Mouse (Mus musculus) ovary, postnatal 36 days (tissue): ENCODE data around the gene Snx5.

Source experiments
- DNase-seq: peaks from one replicate; pipeline ENCODE4 v3.0.0; 2022; ENCODE audit warnings: low spot score, mixed read lengths

The Snx5 gene

GRCm38 (mm10) chr2:144228521-144229346 is 42.0 kb downstream of the Snx5 start:
- no peak for DNase-seq

- DNase-seq, result no peak
Measured at GRCm38 (mm10) chr2:144226906-144227586, 43.7 kb downstream of the Snx5 start.

DNA sequence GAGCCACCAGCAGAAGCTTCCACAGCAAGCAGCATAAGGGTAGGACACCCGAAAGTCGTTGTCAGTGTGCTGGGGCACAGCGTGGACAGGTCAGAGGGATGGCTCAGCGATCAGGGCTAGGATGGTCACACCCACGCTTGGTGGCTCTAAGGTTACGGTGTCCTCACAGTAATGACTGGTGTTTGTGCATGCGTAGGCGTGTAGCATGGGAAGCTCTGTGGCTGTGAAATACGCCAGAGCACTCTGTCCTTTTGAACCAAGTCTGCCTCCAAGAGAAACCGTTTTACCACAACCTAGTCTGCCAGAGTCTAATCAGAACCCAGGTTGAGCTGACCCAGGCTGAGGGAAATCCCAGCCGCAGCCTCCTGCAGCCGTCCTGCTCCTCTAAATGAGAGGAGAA is 46.4 kb downstream of the Snx5 start:
- DNase-seq, result peak; percentile 60

DNA sequence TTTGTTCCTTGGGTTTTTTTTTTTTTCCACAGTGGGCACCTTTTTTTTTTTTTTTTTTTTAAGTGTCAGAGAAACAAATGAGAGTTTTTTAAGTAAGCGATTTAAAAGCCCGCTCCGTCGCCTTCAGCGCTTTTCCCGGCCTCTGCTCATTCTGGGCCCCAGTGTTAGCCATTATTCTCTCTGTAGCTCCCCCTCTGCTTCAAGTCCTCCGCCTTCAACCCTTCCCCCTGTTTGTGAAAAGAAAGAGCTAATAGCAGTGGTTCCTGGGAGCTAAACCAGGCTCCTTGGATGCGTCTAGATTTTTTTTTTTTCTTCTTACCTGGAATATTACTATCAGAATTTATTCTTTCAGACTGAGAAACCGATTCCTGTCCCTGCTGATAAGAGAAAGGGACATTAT is 55.1 kb downstream of the Snx5 start:
- no peak for DNase-seq

DNA sequence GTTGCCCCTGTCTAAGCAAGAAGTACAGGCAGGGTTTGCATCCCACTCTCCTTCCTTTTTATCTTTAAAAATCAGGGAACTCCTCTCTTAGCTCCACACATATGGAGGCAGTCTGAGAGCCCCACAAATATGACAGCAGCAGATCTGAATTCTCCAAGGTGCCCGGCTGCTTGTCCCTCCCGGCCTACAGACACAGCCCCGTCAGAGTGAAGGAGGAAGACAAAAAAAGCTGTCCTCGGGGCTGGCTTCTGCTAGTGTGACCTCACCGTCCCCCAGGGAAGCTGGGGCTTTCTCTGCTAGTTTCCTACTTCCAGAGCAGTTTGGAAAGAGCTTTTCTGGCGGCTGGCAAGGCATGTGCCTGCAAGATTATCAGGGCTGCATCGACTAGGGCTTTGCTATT is 55.5 kb downstream of the Snx5 start:
- no peak for DNase-seq

- no peak for DNase-seq
Measured at GRCm38 (mm10) chr2:144214508-144215185, 56.1 kb downstream of the Snx5 start.

- DNase-seq, result no peak
Measured at GRCm38 (mm10) chr2:144213803-144214202, 56.9 kb downstream of the Snx5 start.

DNA sequence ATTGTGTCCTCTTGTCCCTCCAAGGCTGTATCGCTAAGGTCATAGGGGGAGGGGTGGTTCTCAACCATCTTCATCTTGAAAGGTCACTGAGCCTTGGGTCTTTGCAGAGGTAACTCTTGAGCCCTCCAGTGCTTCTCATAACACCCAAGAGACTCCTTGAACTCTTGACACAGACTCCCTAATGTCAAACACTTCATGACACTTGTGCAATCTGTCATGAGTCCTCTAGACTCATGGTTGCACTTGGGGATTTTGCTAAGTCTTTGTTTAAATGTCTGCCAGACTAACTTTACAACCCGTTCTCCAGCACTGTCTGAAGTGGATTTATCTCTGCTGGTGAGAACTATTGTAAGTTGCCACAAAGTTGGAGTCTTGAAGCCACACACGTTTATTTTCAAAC is 61.3 kb downstream of the Snx5 start:
- DNase-seq, result no peak

- DNase-seq, result no peak
Measured at GRCm38 (mm10) chr2:144207365-144207764, 63.3 kb downstream of the Snx5 start.

GRCm38 (mm10) chr2:144203001-144203400 is 67.7 kb downstream of the Snx5 start:
- no peak for DNase-seq

DNA sequence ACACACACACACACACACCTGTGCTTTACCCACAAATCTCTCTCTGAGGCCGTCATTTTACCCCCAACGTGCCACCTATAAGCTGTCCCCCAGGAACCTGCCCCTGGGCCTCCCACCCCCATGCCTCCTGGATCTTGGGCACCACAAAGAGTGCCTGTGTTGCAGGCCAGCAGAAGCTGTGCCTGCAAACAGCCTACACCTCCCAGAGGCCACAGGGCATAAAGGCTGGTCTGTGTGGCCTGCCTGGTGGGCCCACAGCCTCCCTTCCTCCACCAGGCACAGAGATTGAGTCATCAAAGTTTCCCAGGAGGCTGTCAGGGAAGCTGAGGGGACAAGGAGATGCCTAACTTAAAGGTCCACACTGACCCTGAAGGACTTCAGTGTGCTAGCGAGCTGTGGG is 68.1 kb downstream of the Snx5 start:
- DNase-seq, result no peak

DNA sequence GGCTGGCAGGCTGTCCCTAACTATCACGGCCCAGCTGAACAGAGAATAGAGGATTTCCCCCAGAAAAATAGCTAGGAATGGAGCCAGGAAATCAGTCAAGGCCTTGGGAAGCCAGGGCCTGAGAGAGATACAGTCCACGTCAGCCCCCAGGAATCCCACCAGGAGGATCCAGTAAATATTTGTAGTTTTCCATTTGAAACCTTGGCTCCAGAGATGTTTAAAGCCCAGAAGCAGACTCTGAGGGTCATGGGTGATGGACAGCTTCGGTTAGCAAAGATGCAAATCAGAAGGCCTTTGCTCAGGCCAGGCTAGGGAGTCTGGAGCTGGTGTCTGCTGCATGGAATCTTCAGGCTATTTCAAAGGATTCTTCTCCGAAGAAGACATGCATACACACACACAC is 68.6 kb downstream of the Snx5 start:
- peak; percentile 19 for DNase-seq
